Mouse (Mus musculus) embryonic facial prominence, embryonic 11.5 days (tissue): Measurements from ENCODE around the gene Zfpm1. TPM values are rescaled to one million over a fixed set of nuclear protein-coding genes. Genes with fewer than 3 reads are reported as not detected.
A peak's percentile ranks its signal among the peaks of the same experiment; 100 is the strongest.

Experiments
- ATAC-seq: fragments of 200-750 bp; cut with Nextera tagmentation; replicated peaks from 2 replicates; pipeline ENCODE4 v1.8.0; 2017; ENCODE audit warnings: low read depth; ENCODE audit not compliant: insufficient number of reproducible peaks, low FRiP score, low TSS enrichment
- DNase-seq: peaks from one replicate; pipeline ENCODE4 v3.0.0-alpha.2; 2015; ENCODE audit warnings: low spot score
- H3K27ac ChIP-seq: fragments of 300-500 bp; sonication (generic); replicated peaks from 2 replicates; pipeline ENCODE4 v1.5.1; 2014; ENCODE audit warnings: mild to moderate bottlenecking, low read depth, low read length, control low read depth
- H3K27me3 ChIP-seq: fragments of 300-500 bp; sonication (generic); 2 replicates; pipeline ENCODE4 v1.6.1; 2014; ENCODE audit warnings: mild to moderate bottlenecking, low read length, moderate library complexity, mixed read lengths; ENCODE audit not compliant: control insufficient read depth, insufficient read depth
- H3K36me3 ChIP-seq: fragments of 300-500 bp; sonication (generic); replicated peaks from 2 replicates; pipeline ENCODE4 v1.6.1; 2014; ENCODE audit warnings: low read depth, mild to moderate bottlenecking, low read length, moderate library complexity, mixed read lengths; ENCODE audit not compliant: control insufficient read depth, insufficient read depth
- H3K4me1 ChIP-seq: fragments of 300-500 bp; sonication (generic); 2 replicates; pipeline ENCODE4 v1.6.1; 2014; ENCODE audit warnings: low read length, mixed read lengths; ENCODE audit not compliant: control insufficient read depth, insufficient read depth
- H3K4me2 ChIP-seq: fragments of 300-500 bp; sonication (generic); 2 replicates; pipeline ENCODE4 v1.6.1; 2014; ENCODE audit warnings: low read depth, mild to moderate bottlenecking, control low read depth, low read length, moderate library complexity
- H3K4me3 ChIP-seq: fragments of 300-500 bp; sonication (generic); 2 replicates; pipeline ENCODE4 v1.5.1; 2014; ENCODE audit warnings: low read depth, low read length, control low read depth
- H3K9ac ChIP-seq: fragments of 300-500 bp; sonication (generic); replicated peaks from 2 replicates; pipeline ENCODE4 v1.6.1; 2014; ENCODE audit warnings: mild to moderate bottlenecking, control low read depth, low read length
- H3K9me3 ChIP-seq: fragments of 300-500 bp; sonication (generic); replicated peaks from 2 replicates; pipeline ENCODE4 v1.6.1; 2016; ENCODE audit warnings: mild to moderate bottlenecking, low read length, inconsistent platforms, mixed read lengths; ENCODE audit not compliant: control insufficient read depth
- WGBS: fragments of 180-500 bp; shearing (Covaris S2); extraction: QIAGEN DNeasy Blood & Tissue Kit; methylation state at CpG from one replicate; pipeline ENCODE4 v1.1.7; 2014; 5-methylcytosine and 5-hydroxymethylcytosine counted together
- polyA plus RNA-seq: library from polyadenylated mRNA; unstranded; fragments of >200 nt; fragmentation: Nextera tagmentation; extraction: Ambion mirVana; gene quantifications from 2 replicates; pipeline ENCODE4 v1.2.1, GENCODE M21; 2014

Zfpm1 gene
- polyA plus RNA-seq, 1 experiment from 2014 or later: 1.5 TPM

- Histone ChIP-seq H3K27ac (no peak overlapping the region), H3K4me2 (no peak overlapping the region), H3K9ac (no peak overlapping the region), H3K4me1 (no peaks in the 10 kb centered on the region), H3K9me3 (no peaks in the 10 kb centered on the region), H3K36me3 (no peaks in the 10 kb centered on the region), H3K27me3 (peaks cover 7% of the 10 kb centered on the region; the same call in 1 of the 2 replicates), H3K4me3 (no peak overlapping the region)
- no peak for ATAC-seq
- no peak for DNase-seq
- 46% methylated on average over 13 of the region's 13 CpGs for WGBS
Observed at GRCm38 (mm10) chr8:122266867-122267266, 15.1 kb upstream of the Zfpm1 start.

- WGBS: 55% methylated on average over 24 of the region's 24 CpGs
- DNase-seq (no peak), ATAC-seq (no peak)
- H3K36me3 ChIP-seq: no peaks in the 10 kb centered on the region
- H3K4me1 ChIP-seq: no peaks in the 10 kb centered on the region
- H3K9ac ChIP-seq: peak overlapping the region; percentile 54
- H3K27ac ChIP-seq: no peak overlapping the region
- peak overlapping the region; percentile 52 for H3K4me2 ChIP-seq
- H3K4me3 ChIP-seq: peak overlapping the region; percentile 21
- no peaks in the 10 kb centered on the region for H3K9me3 ChIP-seq
- H3K27me3 ChIP-seq: peaks cover 7% of the 10 kb centered on the region; the same call in 1 of the 2 replicates
Observed at GRCm38 (mm10) chr8:122268861-122269260, 13.1 kb upstream of the Zfpm1 start.

- no peaks in the 10 kb centered on the region for H3K4me1 ChIP-seq
- H3K9me3 ChIP-seq: no peaks in the 10 kb centered on the region
- peak overlapping the region; percentile 54 for H3K9ac ChIP-seq
- peaks cover 7% of the 10 kb centered on the region; the same call in 1 of the 2 replicates for H3K27me3 ChIP-seq
- DNase-seq: peak; percentile 86
- no peaks in the 10 kb centered on the region for H3K36me3 ChIP-seq
- H3K4me3 ChIP-seq: peak overlapping the region; percentile 21
- no peak overlapping the region for H3K27ac ChIP-seq
- ATAC-seq: peak; percentile 26; the same call in 1 of the 2 replicates
- 3% methylated on average over 21 of the region's 21 CpGs for WGBS
- peak overlapping the region; percentile 52 for H3K4me2 ChIP-seq
Observed at GRCm38 (mm10) chr8:122269404-122269803, 12.5 kb upstream of the Zfpm1 start.

GRCm38 (mm10) chr8:122270555-122270954 is 11.4 kb upstream of the Zfpm1 start:
- H3K27ac ChIP-seq: no peak overlapping the region
- no peak overlapping the region for H3K9ac ChIP-seq
- no peak for ATAC-seq
- DNase-seq: no peak
- peaks cover 7% of the 10 kb centered on the region; the same call in 1 of the 2 replicates for H3K27me3 ChIP-seq
- H3K4me1 ChIP-seq: no peaks in the 10 kb centered on the region
- H3K4me3 ChIP-seq: no peak overlapping the region
- no peaks in the 10 kb centered on the region for H3K36me3 ChIP-seq
- 75% methylated on average over 7 of the region's 7 CpGs for WGBS
- no peak overlapping the region for H3K4me2 ChIP-seq
- no peaks in the 10 kb centered on the region for H3K9me3 ChIP-seq

- no peak overlapping the region for H3K4me3 ChIP-seq
- H3K36me3 ChIP-seq: no peaks in the 10 kb centered on the region
- 8% methylated on average over 5 of the region's 5 CpGs for WGBS
- no peak overlapping the region for H3K9ac ChIP-seq
- H3K9me3 ChIP-seq: no peaks in the 10 kb centered on the region
- H3K27ac ChIP-seq: no peak overlapping the region
- no peaks in the 10 kb centered on the region for H3K4me1 ChIP-seq
- peaks cover 7% of the 10 kb centered on the region; the same call in 1 of the 2 replicates for H3K27me3 ChIP-seq
- no peak overlapping the region for H3K4me2 ChIP-seq
- peak; percentile 35; the same call in 1 of the 2 replicates for ATAC-seq
- DNase-seq: peak; percentile 89
Observed at GRCm38 (mm10) chr8:122273152-122273551, 8.8 kb upstream of the Zfpm1 start.

GRCm38 (mm10) chr8:122273826-122274225 is 8.1 kb upstream of the Zfpm1 start:
- no peak overlapping the region for H3K4me2 ChIP-seq
- peaks cover 7% of the 10 kb centered on the region; the same call in 1 of the 2 replicates for H3K27me3 ChIP-seq
- ATAC-seq: no peak
- H3K4me1 ChIP-seq: no peaks in the 10 kb centered on the region
- DNase-seq: no peak
- H3K36me3 ChIP-seq: no peaks in the 10 kb centered on the region
- no peak overlapping the region for H3K9ac ChIP-seq
- H3K27ac ChIP-seq: no peak overlapping the region
- no peak overlapping the region for H3K4me3 ChIP-seq
- H3K9me3 ChIP-seq: no peaks in the 10 kb centered on the region
- 51% methylated on average over 7 of the region's 7 CpGs for WGBS

- DNase-seq: no peak
- Histone ChIP-seq H3K27me3 (peaks cover 5% of the 10 kb centered on the region; the same call in 1 of the 2 replicates), H3K4me1 (no peaks in the 10 kb centered on the region)
Observed at GRCm38 (mm10) chr8:122274651-122275391, 7.1 kb upstream of the Zfpm1 start.

GRCm38 (mm10) chr8:122276308-122276707 is 5.6 kb upstream of the Zfpm1 start:
- Histone ChIP-seq H3K4me1 (no peaks in the 10 kb centered on the region), H3K9ac (no peak overlapping the region), H3K36me3 (no peaks in the 10 kb centered on the region), H3K4me2 (no peak overlapping the region), H3K4me3 (no peak overlapping the region), H3K27ac (no peak overlapping the region), H3K9me3 (no peaks in the 10 kb centered on the region), H3K27me3 (no peaks in the 10 kb centered on the region)
- no peak for ATAC-seq
- 92% methylated on average over 5 of the region's 5 CpGs for WGBS
- DNase-seq: no peak

More at GRCm38 (mm10) chr8:122274651-122275391, 7.1 kb upstream of the Zfpm1 start:
- H3K36me3 ChIP-seq: no peaks in the 10 kb centered on the region
- H3K9me3 ChIP-seq: no peaks in the 10 kb centered on the region
- no peak overlapping the region for H3K9ac ChIP-seq
- no peak overlapping the region for H3K27ac ChIP-seq
- H3K4me2 ChIP-seq: no peak overlapping the region
- H3K4me3 ChIP-seq: no peak overlapping the region
- ATAC-seq: no peak
- WGBS: 78% methylated on average over 11 of the region's 11 CpGs
